Mouse (Mus musculus): ENCODE results near the gene Gm6583.
A peak's percentile ranks its signal among the peaks of the same experiment; 100 is the strongest.

Gene Gm6583

DNA sequence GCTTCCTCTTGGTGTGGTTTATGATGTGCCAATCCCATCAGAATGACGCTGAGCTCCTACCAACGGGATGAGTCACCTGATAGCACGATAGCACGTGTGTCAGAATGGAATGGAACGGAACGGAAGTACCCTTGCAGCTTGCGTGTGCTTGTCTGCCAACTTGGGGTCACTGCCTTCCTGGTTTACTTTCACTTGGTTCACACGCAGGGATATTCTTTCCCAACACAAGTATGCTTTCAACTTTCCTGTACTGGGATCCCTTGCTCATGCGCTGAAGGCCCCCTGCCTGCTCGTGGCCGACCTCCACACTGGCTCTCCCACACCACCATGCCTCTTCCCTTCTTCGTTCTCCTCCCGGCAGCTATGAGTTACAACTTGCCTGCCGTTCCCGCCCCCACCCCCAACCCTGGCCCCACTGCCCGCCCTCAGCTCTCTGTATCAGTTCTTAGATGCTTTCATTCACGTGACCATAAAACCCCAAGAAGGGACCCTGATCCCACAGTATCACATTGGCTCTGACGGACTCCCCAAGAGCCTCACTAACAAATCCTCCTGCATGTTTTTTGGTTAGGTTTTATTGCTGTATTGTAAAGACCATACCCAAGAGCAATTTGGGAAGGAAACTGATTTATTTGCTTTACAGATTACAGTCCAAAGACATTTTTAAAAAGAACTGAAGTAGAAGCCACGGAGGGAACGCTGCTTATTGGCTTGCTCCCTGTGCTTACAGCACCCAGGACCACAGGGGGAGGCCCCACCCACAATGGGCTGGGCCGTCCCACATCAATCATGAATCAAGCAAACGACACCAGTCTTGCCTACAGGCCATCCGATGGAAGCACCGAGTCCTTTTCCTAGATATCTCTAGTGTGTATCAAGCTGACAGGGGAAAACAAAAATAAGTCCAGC lies 30.9 kb downstream of the Gm6583 start:
- DNase-seq (ENCODE audit: low read depth) = peak; percentile 96

DNA sequence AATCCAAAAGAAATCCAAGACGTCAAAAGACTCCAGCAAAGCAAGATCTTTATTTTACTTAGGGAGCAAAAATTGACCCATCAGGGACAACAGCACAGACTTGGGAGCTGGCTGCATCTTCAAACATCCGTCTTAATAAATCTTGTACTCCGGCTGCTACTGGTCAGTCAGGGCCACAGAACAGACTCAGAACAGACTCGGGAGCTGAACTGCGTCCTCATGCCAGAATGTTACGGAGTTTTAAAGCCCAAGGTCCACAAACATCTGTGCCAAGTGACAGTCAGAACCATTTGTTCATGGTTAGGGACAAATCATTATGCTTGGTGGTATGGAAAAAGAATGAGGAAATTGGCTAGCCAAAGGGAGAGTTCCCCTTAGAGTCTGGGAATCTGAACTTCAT lies 32.6 kb downstream of the Gm6583 start:
- no peak for DNase-seq (ENCODE audit: low read depth)

DNA sequence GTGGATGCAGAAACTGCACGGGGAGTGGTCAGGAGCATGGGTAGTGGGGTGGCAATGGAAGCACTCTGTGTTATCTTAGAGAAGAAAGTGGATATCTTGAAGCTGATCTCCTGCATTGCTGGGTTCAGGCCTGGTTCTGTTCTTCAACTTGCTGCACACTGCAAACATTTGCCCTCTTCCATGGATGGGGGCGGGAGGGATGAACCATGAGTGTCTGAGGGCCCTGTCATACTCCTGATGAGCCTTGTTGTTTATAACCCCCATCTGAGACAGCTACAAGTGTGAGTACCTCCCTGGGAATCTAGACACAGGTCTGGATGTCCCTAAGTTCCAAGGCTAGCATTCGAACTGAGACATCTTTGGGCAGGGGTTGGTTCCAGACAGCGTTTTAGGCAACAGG lies 34.5 kb downstream of the Gm6583 start:
- DNase-seq (ENCODE audit: low read depth) = no peak

DNA sequence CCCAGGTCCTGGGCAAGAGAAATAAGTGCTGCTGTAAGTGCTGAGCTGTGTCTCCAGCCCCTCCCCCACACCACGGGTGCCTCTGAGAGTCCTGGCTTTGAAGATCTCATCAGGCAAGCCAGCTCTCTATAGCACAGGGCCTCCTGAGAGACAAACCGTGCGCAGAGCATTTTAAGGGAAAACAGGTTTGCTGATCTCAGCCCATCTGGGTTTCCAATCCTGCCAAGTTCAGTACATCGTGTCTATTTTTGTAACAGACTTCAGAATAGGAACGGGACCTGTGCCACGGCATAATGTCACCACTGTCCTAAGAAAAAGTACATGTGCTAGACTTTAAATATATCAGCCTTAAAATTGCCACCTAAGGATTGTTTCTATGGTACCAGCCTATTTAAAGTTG lies 34.9 kb downstream of the Gm6583 start:
- no peak for DNase-seq (ENCODE audit: low read depth)

DNA sequence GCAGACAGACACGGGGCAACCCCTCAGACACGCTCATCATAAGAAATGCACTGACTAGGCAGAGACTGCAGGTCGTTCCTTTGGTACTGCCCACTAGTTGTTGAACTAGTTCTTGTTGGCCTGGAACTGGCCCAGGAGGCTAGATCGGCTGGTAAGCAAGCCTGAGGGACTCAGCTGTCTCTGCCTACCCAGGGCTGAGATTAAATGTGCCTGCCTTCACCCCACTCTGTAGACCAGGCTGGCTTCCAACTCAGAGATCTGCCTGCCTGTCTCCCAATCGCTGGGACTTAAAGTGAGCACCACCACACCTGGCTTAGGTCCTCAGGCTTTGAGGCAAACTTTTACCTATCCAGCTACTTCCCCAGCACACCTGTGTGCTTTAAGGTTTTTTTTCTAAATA lies 35.5 kb downstream of the Gm6583 start:
- DNase-seq (ENCODE audit: low read depth) = no peak

DNA sequence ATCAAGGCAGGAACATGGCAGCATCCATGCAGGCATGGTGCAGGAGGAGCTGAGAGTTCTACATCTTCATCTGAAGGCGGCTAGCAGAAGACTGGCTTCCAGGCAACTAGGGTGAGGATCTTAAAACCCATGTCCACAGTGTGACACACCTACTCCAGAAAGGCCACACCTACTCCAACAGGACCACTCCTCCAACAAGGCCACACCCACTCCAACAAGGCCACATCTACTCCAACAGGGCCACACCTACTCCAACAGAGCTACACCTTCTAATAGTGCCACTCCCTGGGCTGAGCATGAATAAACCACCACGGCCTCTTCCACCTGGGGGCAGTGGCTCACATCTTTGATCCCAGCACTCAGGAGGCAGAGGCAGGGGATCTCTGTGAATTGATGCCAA lies 36.5 kb downstream of the Gm6583 start:
- DNase-seq (ENCODE audit: low read depth) = peak; percentile 70

DNA sequence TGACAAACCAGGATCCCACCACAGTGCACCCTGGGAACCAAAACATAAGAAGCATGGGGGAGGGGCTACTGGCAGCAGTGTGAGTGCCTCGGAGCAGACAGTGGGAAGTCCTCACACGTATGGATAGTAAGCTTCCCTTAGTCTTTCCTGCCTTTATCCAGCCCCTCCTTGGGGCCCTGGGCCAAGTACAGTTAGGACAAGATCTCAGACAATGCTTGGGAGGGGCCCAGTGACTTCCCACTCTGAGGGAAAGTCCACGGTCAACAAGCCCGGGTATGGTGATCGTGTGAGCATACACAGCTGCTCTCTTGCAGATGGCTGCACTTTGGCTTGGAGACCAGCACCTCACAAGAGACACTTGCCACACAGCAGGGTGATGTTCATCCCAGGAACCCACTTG lies 38.5 kb downstream of the Gm6583 start:
- no peak for DNase-seq (ENCODE audit: low read depth)

DNA sequence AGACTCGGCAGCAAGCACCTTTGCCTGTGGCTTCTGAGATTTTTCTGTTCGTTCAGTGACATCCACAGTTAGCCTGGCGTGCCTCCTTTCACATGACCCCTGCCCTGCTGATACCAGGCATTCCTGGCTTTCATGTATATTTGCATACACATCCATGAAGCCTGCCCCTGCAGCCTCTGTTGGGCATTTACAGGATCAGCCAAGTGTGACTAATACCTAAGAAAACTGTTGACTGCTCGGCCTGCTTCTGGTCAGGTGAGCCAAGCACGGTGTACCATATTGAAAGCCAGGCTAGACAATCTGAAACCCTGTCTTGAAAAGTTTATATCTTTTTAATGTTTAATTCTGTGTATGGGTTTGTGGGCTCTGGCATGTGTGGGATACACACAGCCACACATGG lies 39.4 kb downstream of the Gm6583 start:
- no peak for DNase-seq (ENCODE audit: low read depth)

DNA sequence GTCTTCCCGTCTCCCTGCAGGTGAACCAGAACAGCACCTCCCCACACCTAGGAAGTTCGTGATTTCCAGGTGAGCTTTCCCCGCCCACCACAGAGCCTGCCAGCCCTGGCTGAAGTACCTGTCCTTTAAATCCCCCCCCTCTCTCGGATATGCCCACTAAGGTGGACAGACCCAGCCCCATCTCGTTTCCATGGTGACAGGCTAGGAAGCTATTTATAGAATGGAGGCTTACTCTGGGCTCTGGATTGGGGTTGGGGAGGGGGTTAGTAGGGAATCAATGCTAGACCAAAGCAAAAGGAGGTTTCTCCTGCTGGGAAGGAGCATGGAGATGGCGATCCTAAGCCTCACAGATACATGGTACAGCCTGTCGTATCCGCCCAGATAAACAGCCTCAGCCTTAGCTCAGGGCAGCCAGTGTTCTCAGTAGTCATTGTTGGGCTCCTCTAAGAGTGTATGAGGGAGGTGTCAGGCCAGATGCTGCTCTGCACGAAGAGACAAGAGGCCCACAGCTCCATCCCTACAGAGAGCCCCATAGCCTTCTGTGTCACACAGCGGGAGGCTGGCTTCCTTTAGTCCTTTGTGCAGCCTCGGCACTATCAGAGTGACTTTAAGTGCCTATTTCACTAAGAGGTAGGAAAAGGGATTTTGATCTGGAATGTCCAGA lies 42.5 kb downstream of the Gm6583 start:
- no peak for DNase-seq (ENCODE audit: low read depth)

DNA sequence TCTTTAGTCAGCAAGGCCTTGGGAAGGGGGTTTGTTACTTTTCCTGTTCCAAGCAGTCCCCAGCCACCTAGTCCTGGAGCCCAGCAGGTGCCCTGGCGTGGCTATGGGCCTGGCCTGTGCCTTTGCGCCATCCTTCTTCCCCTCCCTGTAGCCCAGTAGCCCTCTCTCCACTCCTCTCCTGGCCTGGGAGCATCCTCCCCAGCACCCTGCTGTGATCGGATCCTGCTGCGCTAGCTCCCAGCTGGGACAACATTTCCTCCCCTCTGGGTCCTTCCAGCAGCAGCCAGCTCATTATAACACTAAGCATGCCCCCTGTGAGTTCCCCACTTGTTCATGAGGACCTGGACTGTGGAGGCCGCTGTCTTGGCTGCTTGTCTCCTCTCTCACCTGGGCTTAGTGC lies 50.0 kb downstream of the Gm6583 start:
- DNase-seq (ENCODE audit: low read depth) = no peak

All from 416B (cell line).